Comparison of ENCODE assay signal across 31 mouse cellular contexts in genomic region chr1:187956702-187957101, GRCm38 (mm10).
"Had no signal": no experiment of that assay in that cellular context is flagged by ENCODE, and none has a peak within 500 bp of the region (broad histone marks: within the 10 kb centered on the region; RNA-seq: fewer than 3 reads in every experiment).

No protein-coding gene starts in this region.

- H3K4me3 ChIP-seq: heart, embryonic 12.5 days; heart, embryonic 13.5 days; heart, embryonic 15.5 days; hindbrain, embryonic 10.5 days; hindbrain, embryonic 12.5 days; hindbrain, embryonic 13.5 days; hindbrain, embryonic 15.5 days; intestine, embryonic 15.5 days; kidney, embryonic 15.5 days; layer of hippocampus, adult 2 months; left cerebral cortex, adult 2 months had no signal

- DNase-seq: heart, postnatal 10 days; heart, postnatal 14 days; heart, postnatal 36 days; heart, postnatal 4 days; kidney, adult 11 months; kidney, adult 18-20 months; kidney, adult 2 months; kidney, adult 8-10 months; kidney, adult 9 months; kidney, postnatal 10 days; kidney, postnatal 14 days; kidney, postnatal 25 days; kidney, postnatal 36 days; kidney, postnatal 4 days; layer of hippocampus, adult 9-11 months; layer of hippocampus, postnatal 36 days had no signal

- H3K27me3 ChIP-seq: heart, embryonic 12.5 days; heart, embryonic 13.5 days; heart, embryonic 15.5 days; hindbrain, embryonic 12.5 days; hindbrain, embryonic 13.5 days; hindbrain, embryonic 15.5 days; intestine, embryonic 15.5 days; kidney, embryonic 15.5 days had no signal

- H3K4me2 ChIP-seq: heart, embryonic 11.5 days; heart, embryonic 12.5 days; heart, embryonic 13.5 days; heart, embryonic 15.5 days; hindbrain, embryonic 12.5 days; hindbrain, embryonic 13.5 days; hindbrain, embryonic 14.5 days; hindbrain, embryonic 15.5 days; intestine, embryonic 15.5 days; kidney, embryonic 15.5 days had no signal

- H3K9me3 ChIP-seq: heart, embryonic 12.5 days; heart, embryonic 13.5 days; heart, embryonic 15.5 days; hindbrain, embryonic 10.5 days; hindbrain, embryonic 12.5 days; hindbrain, embryonic 13.5 days; hindbrain, embryonic 15.5 days; intestine, embryonic 15.5 days; kidney, embryonic 15.5 days had no signal

- H3K27ac ChIP-seq: heart, embryonic 13.5 days; heart, embryonic 15.5 days; hindbrain, embryonic 10.5 days; hindbrain, embryonic 12.5 days; hindbrain, embryonic 13.5 days; hindbrain, embryonic 14.5 days; hindbrain, embryonic 15.5 days; hindbrain, postnatal 0 days; intestine, embryonic 15.5 days; kidney, embryonic 15.5 days; kidney, postnatal 0 days; layer of hippocampus, adult 2 months; left cerebral cortex, adult 2 months had no signal

- H3K36me3 ChIP-seq: heart, embryonic 12.5 days; heart, embryonic 13.5 days; heart, embryonic 15.5 days; hindbrain, embryonic 10.5 days; hindbrain, embryonic 12.5 days; hindbrain, embryonic 13.5 days; hindbrain, embryonic 15.5 days; intestine, embryonic 15.5 days; kidney, embryonic 15.5 days had no signal

- H3K4me1 ChIP-seq: hindbrain, embryonic 10.5 days; hindbrain, embryonic 12.5 days; hindbrain, embryonic 15.5 days; intestine, embryonic 15.5 days had no signal

- H3K9ac ChIP-seq: heart, embryonic 12.5 days; heart, embryonic 13.5 days; heart, embryonic 15.5 days; hindbrain, embryonic 12.5 days; hindbrain, embryonic 13.5 days; hindbrain, embryonic 14.5 days; hindbrain, embryonic 15.5 days; intestine, embryonic 15.5 days; kidney, embryonic 15.5 days had no signal
